Mouse (Mus musculus) midbrain, embryonic 12.5 days (tissue): ENCODE measurements around the gene Naa38. TPM values are rescaled to one million over a fixed set of nuclear protein-coding genes. Genes with fewer than 3 reads are reported as not detected.

Experiments used
- ATAC-seq: fragments of 200-750 bp; cut with Nextera tagmentation; 2 replicates; pipeline ENCODE4 v1.8.0; 2017; ENCODE audit warnings: low read depth, moderate TSS enrichment, moderate library complexity; ENCODE audit not compliant: low FRiP score
- H3K27ac ChIP-seq: fragments of 300-500 bp; sonication (generic); replicated peaks from 2 replicates; pipeline ENCODE4 v1.5.1; 2016; ENCODE audit warnings: mild to moderate bottlenecking
- H3K27me3 ChIP-seq: fragments of 300-500 bp; sonication (generic); 2 replicates; pipeline ENCODE4 v1.6.1; 2016; ENCODE audit warnings: mild to moderate bottlenecking
- H3K36me3 ChIP-seq: fragments of 300-500 bp; sonication (generic); 2 replicates; pipeline ENCODE4 v1.6.1; 2016
- H3K4me1 ChIP-seq: fragments of 300-500 bp; sonication (generic); 2 replicates; pipeline ENCODE4 v1.6.1; 2016
- H3K4me2 ChIP-seq: fragments of 300-500 bp; sonication (generic); replicated peaks from 2 replicates; pipeline ENCODE4 v1.6.1; 2016; ENCODE audit warnings: mild to moderate bottlenecking, moderate library complexity
- H3K4me3 ChIP-seq: fragments of 300-500 bp; sonication (generic); 2 replicates; pipeline ENCODE4 v1.5.1; 2016; ENCODE audit warnings: mild to moderate bottlenecking
- H3K9ac ChIP-seq: fragments of 300-500 bp; sonication (generic); replicated peaks from 2 replicates; pipeline ENCODE4 v1.6.1; 2016; ENCODE audit warnings: mild to moderate bottlenecking, moderate library complexity
- H3K9me3 ChIP-seq: fragments of 300-500 bp; sonication (generic); 2 replicates; pipeline ENCODE4 v1.6.1; 2016; ENCODE audit warnings: mild to moderate bottlenecking
- WGBS: fragments of 180-500 bp; shearing (Covaris S2); methylation state at CpG from one replicate; pipeline ENCODE4 v1.1.7; 2016; 5-methylcytosine and 5-hydroxymethylcytosine counted together
- polyA plus RNA-seq: library from polyadenylated mRNA; unstranded; fragments of >200 nt; fragmentation: Nextera tagmentation; extraction: Ambion mirVana; gene quantifications from 2 replicates; pipeline ENCODE4 v1.2.1, GENCODE M21; 2016

The Naa38 gene
- polyA plus RNA-seq, 1 experiment from 2014 or later = 105 TPM

GRCm38 (mm10) chr11:69432640-69432982 lies 37.3 kb downstream of the Naa38 start:
- no peak for ATAC-seq
- H3K9me3 ChIP-seq = no peaks in the 10 kb centered on the region
- 0 out of 2 replicates have a peak, but pooled peaks cover 10% of the 10 kb centered on the region for H3K4me1 ChIP-seq
- no peaks in the 10 kb centered on the region for H3K36me3 ChIP-seq
- H3K27ac ChIP-seq = no peak overlapping the region
- no peak overlapping the region for H3K4me2 ChIP-seq
- no peak overlapping the region for H3K9ac ChIP-seq
- H3K4me3 ChIP-seq = no peak overlapping the region
- H3K27me3 ChIP-seq = no peaks in the 10 kb centered on the region
- WGBS = 82% methylated on average over 11 of the region's 11 CpGs

- 63% methylated on average over 6 of the region's 6 CpGs for WGBS
- no peak overlapping the region for H3K4me3 ChIP-seq
- ATAC-seq = no peak
- no peaks in the 10 kb centered on the region for H3K9me3 ChIP-seq
- H3K4me2 ChIP-seq = no peak overlapping the region
- no peaks in the 10 kb centered on the region for H3K27me3 ChIP-seq
- H3K27ac ChIP-seq = no peak overlapping the region
- H3K9ac ChIP-seq = no peak overlapping the region
- H3K4me1 ChIP-seq = 0 out of 2 replicates have a peak, but pooled peaks cover 10% of the 10 kb centered on the region
- H3K36me3 ChIP-seq = no peaks in the 10 kb centered on the region
Measured at GRCm38 (mm10) chr11:69433189-69433588, 37.9 kb downstream of the Naa38 start.

- WGBS = 47% methylated on average over 3 of the region's 3 CpGs
- H3K36me3 ChIP-seq = no peaks in the 10 kb centered on the region
- H3K4me3 ChIP-seq = no peak overlapping the region
- no peak overlapping the region for H3K27ac ChIP-seq
- H3K9me3 ChIP-seq = no peaks in the 10 kb centered on the region
- no peaks in the 10 kb centered on the region for H3K27me3 ChIP-seq
- 0 out of 2 replicates have a peak, but pooled peaks cover under 1% of the 10 kb centered on the region for H3K4me1 ChIP-seq
- no peak overlapping the region for H3K4me2 ChIP-seq
- no peak for ATAC-seq
- H3K9ac ChIP-seq = no peak overlapping the region
Measured at GRCm38 (mm10) chr11:69437291-69437690, 42.0 kb downstream of the Naa38 start.

GRCm38 (mm10) chr11:69443328-69443727 lies 48.0 kb downstream of the Naa38 start:
- H3K27ac ChIP-seq = no peak overlapping the region
- no peak for ATAC-seq
- H3K27me3 ChIP-seq = no peaks in the 10 kb centered on the region
- no peak overlapping the region for H3K4me2 ChIP-seq
- no peaks in the 10 kb centered on the region for H3K36me3 ChIP-seq
- no peaks in the 10 kb centered on the region for H3K4me1 ChIP-seq
- H3K9me3 ChIP-seq = no peaks in the 10 kb centered on the region
- no peak overlapping the region for H3K4me3 ChIP-seq
- no peak overlapping the region for H3K9ac ChIP-seq
- WGBS = 57% methylated on average over 5 of the region's 5 CpGs

Other genes with a start within 250 kb of the Naa38 start
- gene Alox12b, start 238.5 kb upstream of the Naa38 start, polyA plus RNA-seq = 0.06 TPM in 1 of 2 replicates, not detected in the other
- 0.13 TPM in 1 of 2 replicates, not detected in the other for gene Alox8, start 197.6 kb upstream of the Naa38 start, polyA plus RNA-seq
- 0.23 and 0.25 TPM in 2 replicates for gene Gucy2e, start 158.5 kb upstream of the Naa38 start, polyA plus RNA-seq
- 40.1 and 45.6 TPM in 2 replicates for gene Cntrob, start 71.7 kb upstream of the Naa38 start, polyA plus RNA-seq
- gene Trappc1, start 71.5 kb upstream of the Naa38 start, polyA plus RNA-seq = 186 and 187 TPM in 2 replicates
- 4.4 and 4.5 TPM in 2 replicates for gene Kcnab3, start 69.2 kb upstream of the Naa38 start, polyA plus RNA-seq
- 48.4 and 50.5 TPM in 2 replicates for gene Rnf227, start 55.0 kb upstream of the Naa38 start, polyA plus RNA-seq
- gene Chd3, start 26.1 kb upstream of the Naa38 start, polyA plus RNA-seq = 78.7 and 88.5 TPM in 2 replicates
- gene Cyb5d1, start 144 bp downstream of the Naa38 start, polyA plus RNA-seq = 52.9 and 53.8 TPM in 2 replicates
- gene Tmem88, start 2.7 kb downstream of the Naa38 start, polyA plus RNA-seq = 11.4 and 12.1 TPM in 2 replicates
- gene Kdm6b, start 18.2 kb downstream of the Naa38 start, polyA plus RNA-seq = 48.7 and 50.7 TPM in 2 replicates
- 1.9 and 2.3 TPM in 2 replicates for gene Dnah2, start 153.6 kb downstream of the Naa38 start, polyA plus RNA-seq
- gene Efnb3, start 164.7 kb downstream of the Naa38 start, polyA plus RNA-seq = 78.3 and 84.6 TPM in 2 replicates
- gene Wrap53, start 184.8 kb downstream of the Naa38 start, polyA plus RNA-seq = 29.6 and 33.2 TPM in 2 replicates
- 109 and 117 TPM in 2 replicates for gene Trp53, start 184.9 kb downstream of the Naa38 start, polyA plus RNA-seq
- gene Atp1b2, start 210.5 kb downstream of the Naa38 start, polyA plus RNA-seq = 11.4 and 15.2 TPM in 2 replicates
- not detected in 2 replicates for gene Shbg, start 222.4 kb downstream of the Naa38 start, polyA plus RNA-seq
- 22.3 and 23.5 TPM in 2 replicates for gene Sat2, start 226.5 kb downstream of the Naa38 start, polyA plus RNA-seq
- gene Fxr2, start 237.5 kb downstream of the Naa38 start, polyA plus RNA-seq = 59.2 and 67.1 TPM in 2 replicates